Mouse (Mus musculus): Measurements from ENCODE around the gene Dio1.

Dio1 gene

GRCm38 (mm10) chr4:107300371-107300770, 6.6 kb downstream of the Dio1 start:
- DNase-seq = no peak

- no peak for DNase-seq
Observed at GRCm38 (mm10) chr4:107299779-107300340, 7.1 kb downstream of the Dio1 start.

GRCm38 (mm10) chr4:107298071-107298606, 8.8 kb downstream of the Dio1 start:
- DNase-seq = no peak

- no peak for DNase-seq
Observed at GRCm38 (mm10) chr4:107292273-107292662, 14.7 kb downstream of the Dio1 start.

- DNase-seq = no peak
Observed at GRCm38 (mm10) chr4:107291611-107292272, 15.2 kb downstream of the Dio1 start.

- no peak for DNase-seq
Observed at GRCm38 (mm10) chr4:107287517-107287916, 19.5 kb downstream of the Dio1 start.

GRCm38 (mm10) chr4:107286386-107286785, 20.6 kb downstream of the Dio1 start:
- no peak for DNase-seq

GRCm38 (mm10) chr4:107285446-107286200, 21.3 kb downstream of the Dio1 start:
- DNase-seq = no peak

- no peak for DNase-seq
Observed at GRCm38 (mm10) chr4:107280843-107281475, 26.0 kb downstream of the Dio1 start.

GRCm38 (mm10) chr4:107278188-107278707, 28.7 kb downstream of the Dio1 start:
- no peak for DNase-seq

- no peak for DNase-seq
Observed at GRCm38 (mm10) chr4:107274511-107274910, 32.5 kb downstream of the Dio1 start.

- DNase-seq = no peak
Observed at GRCm38 (mm10) chr4:107273683-107274082, 33.3 kb downstream of the Dio1 start.

- peak in 1 of 2 experiments; percentile 7 for DNase-seq
Observed at GRCm38 (mm10) chr4:107260001-107260400, 47.0 kb downstream of the Dio1 start.

GRCm38 (mm10) chr4:107254414-107254813, 52.6 kb downstream of the Dio1 start:
- DNase-seq = no peak

GRCm38 (mm10) chr4:107253125-107254091, 53.6 kb downstream of the Dio1 start, which contains the start of the genes Lrrc42 and Hspb11:
TSS of gene Lrrc42 (minus strand) at chr4:107253532.
TSS of gene Hspb11 (plus strand) at chr4:107253593.
- peak; percentile 93 to 96 for DNase-seq

GRCm38 (mm10) chr4:107252522-107252921, 54.4 kb downstream of the Dio1 start:
- DNase-seq = peak; percentile 4 to 5

- DNase-seq = peak in 1 of 2 experiments; percentile 15
Observed at GRCm38 (mm10) chr4:107250494-107250893, 56.5 kb downstream of the Dio1 start.

GRCm38 (mm10) chr4:107249471-107249870, 57.5 kb downstream of the Dio1 start:
- DNase-seq = no peak

GRCm38 (mm10) chr4:107248061-107248460, 58.9 kb downstream of the Dio1 start:
- no peak for DNase-seq

GRCm38 (mm10) chr4:107247110-107247509, 59.9 kb downstream of the Dio1 start:
- DNase-seq = no peak

- DNase-seq = no peak
Observed at GRCm38 (mm10) chr4:107246040-107246439, 60.9 kb downstream of the Dio1 start.

- DNase-seq = no peak
Observed at GRCm38 (mm10) chr4:107245368-107245767, 61.6 kb downstream of the Dio1 start.

Measured in spleen, adult 18-20 months (tissue).